Mouse (Mus musculus) CD4-positive, CD25-positive, alpha-beta regulatory T cell, adult 4 months (primary cell): ENCODE measurements around the gene Ubap2l. TPM values are rescaled to one million over a fixed set of nuclear protein-coding genes. Genes with fewer than 3 reads are reported as not detected.

Source experiments
- ATAC-seq: one replicate; pipeline ENCODE4 v1.8.0; 2017
- polyA plus RNA-seq, 2 experiments: library from polyadenylated mRNA; unstranded; fragments of 100-300 nt; shearing (Covaris generic); gene quantifications; one replicate each; pipeline ENCODE4 v1.2.1; 2017

Ubap2l gene
- polyA plus RNA-seq, 2 experiments from 2014 or later: 226 to 315 TPM

DNA sequence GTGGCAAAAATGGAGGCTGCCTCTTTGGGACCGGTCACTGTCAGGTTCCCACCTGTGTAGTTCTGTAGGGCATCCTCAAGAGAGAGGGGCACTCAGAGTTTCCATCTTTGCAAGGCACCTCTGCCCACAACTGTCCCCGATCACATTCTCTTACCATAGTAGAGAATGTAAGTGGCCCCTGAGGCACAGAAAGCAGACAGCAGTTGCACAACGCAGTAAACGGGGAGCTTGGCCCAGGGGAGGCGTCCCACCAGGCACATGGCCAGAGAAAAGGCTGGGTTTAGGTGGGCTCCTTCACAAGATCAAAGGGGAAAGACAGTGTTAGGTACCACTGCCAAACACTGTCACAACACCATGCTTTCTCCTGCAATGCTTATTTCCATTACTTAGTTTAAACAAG, 86.5 kb downstream of the Ubap2l start:
- no peak for ATAC-seq

- no peak for ATAC-seq
Measured at GRCm38 (mm10) chr3:89965557-89965956, 86.9 kb downstream of the Ubap2l start.

DNA sequence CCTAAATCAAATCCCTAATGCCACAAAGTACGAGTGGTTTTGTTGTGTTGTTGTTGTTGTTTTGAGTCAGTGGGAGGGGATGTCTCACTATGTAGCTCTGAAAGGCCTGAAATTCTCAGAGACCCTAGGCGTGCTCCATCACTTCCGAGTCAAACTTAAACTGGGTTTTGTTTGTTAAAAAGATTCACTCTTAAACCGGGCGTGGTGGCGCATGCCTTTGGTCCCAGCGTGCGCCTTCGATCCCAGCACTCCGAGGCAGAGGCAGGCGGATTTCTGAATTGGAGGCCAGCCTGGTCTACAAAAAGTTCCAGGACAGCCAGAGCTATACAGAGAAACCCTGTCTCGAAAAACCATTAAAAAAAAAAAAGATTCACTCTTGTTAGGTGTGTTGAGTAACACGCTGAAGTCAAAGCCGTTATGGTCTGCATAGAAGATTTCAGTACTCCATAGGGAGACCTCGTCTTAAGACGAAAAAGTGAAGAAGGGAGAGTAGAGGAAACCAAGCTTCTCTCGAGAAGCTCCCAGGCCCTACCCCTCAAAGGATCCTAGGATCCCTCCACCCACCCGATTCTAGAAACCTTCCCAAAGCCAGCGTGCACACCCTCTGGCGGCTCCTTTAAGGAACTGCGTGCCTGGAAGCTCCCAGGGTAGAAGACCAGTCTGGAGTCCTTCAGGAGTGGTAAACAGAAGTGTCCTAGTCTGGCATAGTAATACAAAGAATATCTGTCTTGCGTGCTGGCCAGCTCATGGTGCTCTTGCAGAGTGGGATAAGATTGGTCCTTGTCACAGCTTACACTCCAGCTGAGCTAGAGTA, 88.3 kb downstream of the Ubap2l start:
- peak; percentile 30 for ATAC-seq

DNA sequence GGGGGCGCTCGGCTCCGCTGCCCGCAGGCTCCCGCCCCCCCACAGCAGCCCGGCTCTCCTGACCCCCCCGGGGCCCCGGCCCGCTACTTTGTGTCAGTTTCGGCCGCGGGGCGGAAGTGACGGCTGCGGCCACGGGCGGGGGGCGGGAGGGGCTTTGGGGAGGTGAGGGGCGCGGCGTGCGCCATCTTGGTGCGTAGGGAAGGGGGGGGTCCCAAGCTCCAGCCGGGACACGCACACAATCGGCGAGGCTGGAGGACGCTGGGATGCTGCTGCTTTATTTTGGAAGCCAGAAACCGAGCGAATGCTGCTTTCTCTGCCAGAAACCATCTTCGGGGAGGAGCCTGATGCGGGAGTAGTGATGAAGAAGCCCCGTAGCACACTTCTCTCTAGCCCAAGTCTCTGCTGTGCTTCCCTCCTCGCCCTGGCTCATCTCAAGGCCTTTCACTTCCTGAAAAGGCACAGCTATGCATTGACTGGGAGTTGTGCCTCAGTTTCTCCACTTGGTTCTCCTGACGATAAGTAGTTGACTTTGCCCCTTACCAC, 89.1 kb downstream of the Ubap2l start, which contains the start of gene Atp8b2:
Gene Atp8b2, minus strand, starts transcription at position 288 of the 543 bp plus-strand sequence.
- peak; percentile 16 for ATAC-seq

DNA sequence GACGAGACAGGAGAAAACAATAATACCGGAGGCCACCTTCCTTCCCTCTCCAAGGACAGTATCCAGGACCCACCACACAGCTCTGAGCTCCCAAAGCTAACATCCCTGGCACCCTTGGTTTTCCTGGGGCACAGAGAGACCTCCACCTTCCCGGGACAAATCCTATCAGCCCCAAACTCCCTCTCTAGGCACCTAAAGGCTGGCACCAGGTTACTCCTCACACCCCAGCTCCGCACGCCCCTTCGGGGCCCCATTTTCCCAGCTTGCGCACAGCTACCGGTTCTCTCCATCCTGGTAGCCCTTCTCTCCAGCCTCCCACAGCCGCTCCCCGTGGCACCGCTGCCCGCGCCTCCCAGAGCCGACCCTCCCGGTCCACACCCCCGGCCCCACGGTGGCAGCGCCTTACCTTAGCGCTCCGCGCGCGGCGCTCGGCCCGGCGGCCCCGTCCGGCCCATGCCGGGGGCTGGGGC, 89.6 kb downstream of the Ubap2l start:
- ATAC-seq: peak; percentile 5

DNA sequence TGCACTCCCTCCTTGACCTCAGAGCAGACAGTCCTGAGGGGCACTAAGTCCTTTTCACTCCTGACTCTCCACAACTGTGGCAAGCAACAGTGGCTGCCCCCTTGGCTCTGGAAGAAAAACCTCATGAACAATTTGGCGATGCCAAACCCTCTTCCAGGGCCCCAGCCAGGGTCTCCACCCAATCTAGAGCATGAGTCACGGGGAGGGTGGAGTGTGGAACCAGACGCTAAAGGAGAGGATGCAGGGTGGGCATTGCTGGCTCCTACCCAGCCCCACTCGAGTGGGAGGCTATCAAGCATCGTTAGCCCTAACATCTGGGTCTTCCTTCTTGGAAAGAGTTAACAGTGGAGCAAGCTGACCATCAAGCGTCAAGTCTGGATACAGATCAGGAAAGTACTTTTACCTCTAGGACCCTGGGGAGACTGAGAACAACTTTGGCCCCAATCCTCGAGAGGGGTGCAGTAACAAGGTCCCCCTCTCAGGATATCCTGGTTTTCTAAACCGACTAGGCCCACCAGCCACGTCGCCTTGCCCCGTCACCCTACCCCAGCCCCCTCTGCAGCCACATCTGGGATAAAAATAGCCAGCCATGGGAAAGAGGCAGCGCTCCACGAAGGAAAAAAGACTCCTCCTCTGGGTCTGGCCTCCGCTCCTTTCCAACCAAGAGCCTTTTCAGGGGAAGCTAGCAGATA, 90.2 kb downstream of the Ubap2l start:
- ATAC-seq: no peak

DNA sequence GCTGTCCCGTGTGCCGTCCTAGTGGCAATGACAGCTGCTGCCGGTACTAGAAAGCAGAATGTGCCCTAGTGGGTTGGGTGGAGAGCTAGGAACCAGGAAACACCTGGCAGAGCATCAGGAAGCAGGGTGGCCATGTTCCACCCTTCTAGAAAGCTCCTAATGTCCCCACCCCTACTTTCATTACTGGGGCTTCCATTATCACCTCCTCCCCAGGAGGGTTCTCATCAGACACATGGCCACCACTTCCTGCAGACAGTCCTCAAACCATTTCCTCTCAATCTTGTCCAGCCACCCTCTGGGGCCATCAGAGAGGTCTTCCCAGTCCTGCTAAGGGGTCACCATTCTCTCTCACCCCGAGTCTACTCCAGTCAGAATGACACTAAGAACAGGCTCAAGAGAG, 91.0 kb downstream of the Ubap2l start:
- ATAC-seq: peak; percentile 29

GRCm38 (mm10) chr3:89960469-89960868, 92.0 kb downstream of the Ubap2l start:
- ATAC-seq: peak; percentile 80

GRCm38 (mm10) chr3:89959435-89959834, 93.0 kb downstream of the Ubap2l start:
- no peak for ATAC-seq

- no peak for ATAC-seq
Measured at GRCm38 (mm10) chr3:89957880-89958279, 94.5 kb downstream of the Ubap2l start.

DNA sequence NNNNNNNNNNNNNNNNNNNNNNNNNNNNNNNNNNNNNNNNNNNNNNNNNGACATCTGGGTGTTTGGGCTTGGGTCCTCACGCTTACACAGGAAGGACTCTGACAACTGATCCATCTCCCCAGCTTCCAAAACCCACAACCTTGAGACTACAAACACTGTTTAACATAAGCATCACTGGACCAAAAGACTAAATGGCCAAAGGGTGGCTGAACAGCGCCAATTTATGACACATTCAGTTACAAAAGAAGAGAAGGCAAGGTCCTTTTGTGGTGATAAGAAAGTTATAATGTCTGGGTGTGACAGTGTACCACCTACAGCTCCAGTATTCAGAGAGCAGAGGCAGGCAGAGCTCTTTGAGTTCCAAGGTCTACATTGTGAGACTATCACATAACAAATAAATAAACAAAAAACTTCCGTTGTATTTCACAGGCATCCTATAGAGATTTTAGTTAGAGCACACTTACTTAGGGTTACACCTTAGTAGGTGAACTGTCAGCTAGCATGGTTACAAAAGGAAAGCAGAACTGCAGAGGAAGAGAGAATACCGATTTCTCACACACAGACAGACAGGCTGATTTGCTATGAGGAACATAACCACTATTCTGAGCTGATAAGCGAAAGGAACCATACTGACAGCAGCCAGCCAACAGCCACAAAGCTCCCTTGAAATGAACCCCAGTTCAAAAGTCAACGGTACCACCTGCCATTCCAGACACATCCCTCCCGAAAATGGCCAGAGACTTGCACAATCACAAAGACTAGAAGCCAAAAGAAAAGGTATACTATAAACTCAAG, 96.1 kb downstream of the Ubap2l start:
- no peak for ATAC-seq

DNA sequence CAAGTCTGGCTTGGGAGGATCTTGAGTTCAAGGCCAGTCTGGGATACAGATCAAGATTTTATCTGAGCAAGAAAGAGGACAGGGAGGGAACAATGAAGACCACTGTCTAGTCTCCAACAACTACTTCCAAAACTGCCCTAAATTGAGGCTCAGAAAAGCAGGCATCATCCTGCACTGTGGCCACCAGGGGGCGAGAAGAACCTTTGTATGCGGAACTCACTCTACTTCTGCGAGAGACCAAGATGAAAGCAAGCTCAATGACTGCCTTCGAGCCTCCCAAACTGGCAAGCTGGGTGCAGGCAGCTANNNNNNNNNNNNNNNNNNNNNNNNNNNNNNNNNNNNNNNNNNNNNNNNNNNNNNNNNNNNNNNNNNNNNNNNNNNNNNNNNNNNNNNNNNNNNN, 99.0 kb downstream of the Ubap2l start:
- ATAC-seq: peak; percentile 94

Other genes with a start within 250 kb of the Ubap2l start
- gene She, start 221.3 kb downstream of the Ubap2l start, polyA plus RNA-seq: 10 to 100 TPM in 1 of 2 experiments, 1 to 10 TPM in 1; 8.9 to 12.5 TPM
- 10 to 100 TPM; 18.3 to 20.4 TPM for gene Il6ra, start 139.4 kb downstream of the Ubap2l start, polyA plus RNA-seq
- 10 to 100 TPM; 17.8 to 24.6 TPM for gene Atp8b2, start 89.1 kb downstream of the Ubap2l start, polyA plus RNA-seq
- gene Hax1, start 53.8 kb downstream of the Ubap2l start, polyA plus RNA-seq: 10 to 100 TPM; 69.2 to 70.3 TPM
- gene 4933434E20Rik, start 992 bp downstream of the Ubap2l start, polyA plus RNA-seq: 100 to 1,000 TPM; 371 to 424 TPM
- 1,000 to 10,000 TPM in 1 of 2 experiments, 100 to 1,000 TPM in 1; 868 to 1,085 TPM for gene Tpm3, start 20.0 kb upstream of the Ubap2l start, polyA plus RNA-seq
- under 1 TPM; 0.27 to 0.58 TPM for gene Nup210l, start 51.5 kb upstream of the Ubap2l start, polyA plus RNA-seq
- gene Rps27, start 161.0 kb upstream of the Ubap2l start, polyA plus RNA-seq: 1,000 to 10,000 TPM; 7,118 to 8,557 TPM
- gene Rab13, start 161.1 kb upstream of the Ubap2l start, polyA plus RNA-seq: under 1 TPM in 1 of 2 experiments, not detected in 1; 0.58 TPM
- gene Jtb, start 179.0 kb upstream of the Ubap2l start, polyA plus RNA-seq: 10 to 100 TPM; 60.5 to 75.2 TPM
- gene Creb3l4, start 190.9 kb upstream of the Ubap2l start, polyA plus RNA-seq: under 1 TPM in 1 of 2 experiments, not detected in 1; 0.20 TPM
- 10 to 100 TPM; 36.5 to 50.4 TPM for gene Slc39a1, start 195.5 kb upstream of the Ubap2l start, polyA plus RNA-seq
- gene Crtc2, start 201.5 kb upstream of the Ubap2l start, polyA plus RNA-seq: 10 to 100 TPM; 34.0 to 50.6 TPM
- 10 to 100 TPM; 17.9 to 28.0 TPM for gene Dennd4b, start 212.6 kb upstream of the Ubap2l start, polyA plus RNA-seq
- 10 to 100 TPM; 25.2 to 26.2 TPM for gene Gatad2b, start 240.6 kb upstream of the Ubap2l start, polyA plus RNA-seq